Mouse (Mus musculus) myocyte (in vitro differentiated cells): Measurements from ENCODE around the gene Twist1.

Source experiments
- E2F4 ChIP-seq: IDR thresholded peaks from one replicate; pipeline ENCODE4 v1.6.1; 2011; ENCODE audit warnings: mild to moderate bottlenecking, control low read depth, moderate library complexity; ENCODE audit not compliant: insufficient read depth
- MAX ChIP-seq: IDR thresholded peaks from one replicate; pipeline ENCODE4 v1.6.1; 2011; ENCODE audit warnings: low read depth, mild to moderate bottlenecking, control low read depth
- SRF ChIP-seq: IDR thresholded peaks from one replicate; pipeline ENCODE4 v1.6.1; 2011; ENCODE audit warnings: low read depth; ENCODE audit not compliant: control insufficient read depth, insufficient read length
- USF1 ChIP-seq: IDR thresholded peaks from one replicate; pipeline ENCODE4 v1.6.1; 2011; ENCODE audit warnings: low read depth, mild to moderate bottlenecking, control low read depth, moderate library complexity

DNA sequence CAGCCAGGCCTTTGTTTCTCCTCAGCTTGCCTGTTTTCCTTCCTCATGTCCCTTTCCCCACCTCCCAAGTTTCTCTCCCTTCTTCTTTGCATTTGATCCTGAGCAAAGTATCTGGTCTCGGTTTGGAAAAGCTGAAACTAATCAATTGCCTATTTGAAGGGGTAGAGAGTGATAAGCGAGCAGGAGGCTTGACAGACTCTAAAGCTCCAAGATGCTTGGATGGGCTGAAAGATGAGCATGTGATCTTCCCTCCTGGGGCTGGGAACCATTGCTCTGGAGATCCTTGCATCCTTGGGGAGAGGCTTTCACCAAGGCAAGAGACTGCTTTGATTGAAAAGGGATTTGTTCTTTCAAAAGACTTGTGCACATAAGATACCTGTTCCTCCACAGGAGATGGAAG, 7.0 kb downstream of the Twist1 start:
- TF ChIP-seq E2F4 (no peak), SRF (no peak), USF1 (no peak), MAX (no peak)
